Mouse (Mus musculus) ES-Bruce4 (cell line): Measurements from ENCODE around the gene Dennd4a.

Experiments used
- CTCF ChIP-seq: IDR thresholded peaks from one replicate; pipeline ENCODE4 v1.8.1; 2011; ENCODE audit warnings: low read depth, low read length
- EP300 ChIP-seq: IDR thresholded peaks from 2 replicates; pipeline ENCODE4 v1.6.1; 2011; ENCODE audit warnings: low read depth, low read length; ENCODE audit not compliant: insufficient read depth
- POLR2A ChIP-seq: IDR thresholded peaks from one replicate; pipeline ENCODE4 v1.8.1; 2011; ENCODE audit warnings: low read length; ENCODE audit not compliant: insufficient read depth

DNA sequence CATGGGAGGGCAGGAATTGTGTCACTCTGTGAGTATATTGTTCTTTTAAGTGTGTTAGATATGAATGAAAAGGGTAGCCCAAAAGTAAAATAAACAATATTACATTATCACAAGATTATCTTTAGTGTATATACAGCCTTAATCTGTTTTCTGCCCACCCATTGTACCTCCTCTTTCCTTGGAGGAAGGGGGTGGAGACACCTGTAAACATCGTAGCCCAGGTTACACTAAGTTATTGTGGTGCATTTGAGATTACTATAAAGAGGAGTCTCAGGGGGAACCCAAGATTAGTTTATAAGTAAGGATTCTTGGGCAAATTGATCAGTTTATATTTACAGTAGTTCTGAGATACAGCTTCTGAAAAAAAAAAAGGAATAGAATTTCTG, 1.3 kb downstream of the Dennd4a start:
- no peak for TF ChIP-seq CTCF
- TF ChIP-seq EP300, result no peak
- TF ChIP-seq POLR2A, result no peak
